Mouse (Mus musculus) CH12.LX (cell line): ENCODE data around the gene Muc4.

Source experiments
- BHLHE40 ChIP-seq: IDR thresholded peaks from 2 replicates; pipeline ENCODE4 v1.6.1; 2011; ENCODE audit warnings: mild to moderate bottlenecking, low read depth, low read length, improper control_type of control experiment
- CTCF ChIP-seq, 2 experiments: IDR thresholded peaks in 1 of 2; conservative IDR thresholded peaks in 1 of 2; 2 replicates each; pipeline ENCODE4 v1.5.1; 2011 to 2012; ENCODE audit warnings: low read depth in 2 of 2, low read length in 2 of 2, improper control_type of control experiment in 1 of 2, inconsistent platforms in 1 of 2, mild to moderate bottlenecking in 1 of 2, moderate library complexity in 1 of 2
- E2F4 ChIP-seq: IDR thresholded peaks from 2 replicates; pipeline ENCODE4 v1.6.1; 2011; ENCODE audit warnings: low read depth, low read length, improper control_type of control experiment; ENCODE audit not compliant: insufficient replicate concordance
- ELF1 ChIP-seq: IDR thresholded peaks from 2 replicates; pipeline ENCODE4 v1.6.1; 2014; ENCODE audit warnings: low read depth, mild to moderate bottlenecking, inconsistent platforms, low read length, improper control_type of control experiment
- EP300 ChIP-seq: IDR thresholded peaks from 2 replicates; pipeline ENCODE4 v1.6.1; 2011; ENCODE audit warnings: low read length, improper control_type of control experiment
- HCFC1 ChIP-seq: IDR thresholded peaks from 2 replicates; pipeline ENCODE4 v1.6.1; 2012; ENCODE audit warnings: low read depth, mild to moderate bottlenecking, inconsistent platforms, low read length, improper control_type of control experiment
- JUN ChIP-seq: IDR thresholded peaks from 2 replicates; pipeline ENCODE4 v1.6.1; 2011; ENCODE audit warnings: low read depth, mild to moderate bottlenecking, low read length, improper control_type of control experiment, moderate library complexity; ENCODE audit not compliant: insufficient read depth
- MAFK ChIP-seq: IDR thresholded peaks from 2 replicates; pipeline ENCODE4 v1.6.1; 2011; ENCODE audit warnings: low read length, improper control_type of control experiment; ENCODE audit not compliant: insufficient replicate concordance
- MAX ChIP-seq: IDR thresholded peaks from 2 replicates; pipeline ENCODE4 v1.6.1; 2011; ENCODE audit warnings: low read length, improper control_type of control experiment
- MAZ ChIP-seq: IDR thresholded peaks from 2 replicates; pipeline ENCODE4 v1.6.1; 2012; ENCODE audit warnings: low read depth, mild to moderate bottlenecking, inconsistent platforms, low read length, improper control_type of control experiment, moderate library complexity
- NRF1 ChIP-seq: IDR thresholded peaks from 2 replicates; pipeline ENCODE4 v1.6.1; 2014; ENCODE audit warnings: low read depth, mild to moderate bottlenecking, inconsistent platforms, low read length, improper control_type of control experiment, moderate library complexity
- POLR2A ChIP-seq: IDR thresholded peaks from 2 replicates; pipeline ENCODE4 v1.6.1; 2011; ENCODE audit warnings: low read depth, mild to moderate bottlenecking, improper control_type of control experiment, low read length

GRCm38 (mm10) chr16:32728730-32729129 lies 7.0 kb upstream of the Muc4 start:
- TF ChIP-seq POLR2A: no peak
- TF ChIP-seq HCFC1: no peak
- TF ChIP-seq CTCF (conservative IDR thresholded peaks at IDR 0.05 in 1 of 2, IDR thresholded peaks at IDR 0.05 in 1 of 2; ENCODE audit: low read depth in 2 of 2, low read length in 2 of 2): no peak
- no peak for TF ChIP-seq E2F4
- TF ChIP-seq BHLHE40: no peak
- no peak for TF ChIP-seq MAFK
- no peak for TF ChIP-seq ELF1
- TF ChIP-seq MAZ: no peak
- TF ChIP-seq JUN: no peak
- TF ChIP-seq NRF1: no peak
- TF ChIP-seq MAX: no peak
- no peak for TF ChIP-seq EP300
